8 mouse cellular contexts compared by ENCODE assay signal in genomic region chr10:59942281-59942846, GRCm38 (mm10). TPM values are rescaled to one million over a fixed set of nuclear protein-coding genes. Genes with fewer than 3 reads are reported as not detected.
DNase-seq lines count a peak whose midpoint lies in the region; ATAC-seq lines count a peak whose summit lies in the region.

No protein-coding gene starts in this region.

- peak overlapping the region; percentile 44 for H3K4me3 ChIP-seq in heart, embryonic 13.5 days
- H3K4me3 ChIP-seq in neural tube, embryonic 12.5 days = no peak overlapping the region

- H3K9me3 ChIP-seq in heart, embryonic 13.5 days = no peaks in the 10 kb centered on the region
- no peaks in the 10 kb centered on the region for H3K9me3 ChIP-seq in neural tube, embryonic 12.5 days

- no peak for DNase-seq in heart, postnatal 4 days
- peak; percentile 36 to 46 for DNase-seq in B cell, adult 2 months
- peak; percentile 73 to 74 for DNase-seq in cerebellum, postnatal 10 days
- peak; percentile 37 for DNase-seq in induced T-regulatory cell, adult 2 months (ENCODE audit: low read depth)
- DNase-seq in spleen, postnatal 14 days (ENCODE audit: low spot score in 2 of 2) = no peak
- DNase-seq in urinary bladder, adult 18-20 months (ENCODE audit: low spot score in 2 of 2) = no peak

- H3K27me3 ChIP-seq in heart, embryonic 13.5 days (replicated peaks) = no peaks in the 10 kb centered on the region
- H3K27me3 ChIP-seq in neural tube, embryonic 12.5 days (replicated peaks) = no peaks in the 10 kb centered on the region; the same call in 1 of the 2 replicates

- H3K27ac ChIP-seq in heart, embryonic 13.5 days (replicated peaks) = peak overlapping the region; percentile 83
- H3K27ac ChIP-seq in neural tube, embryonic 12.5 days = no peak overlapping the region

- H3K4me2 ChIP-seq in heart, embryonic 13.5 days = peak overlapping the region; percentile 76
- H3K4me2 ChIP-seq in neural tube, embryonic 12.5 days (replicated peaks) = peak overlapping the region; percentile 48

- peaks cover 17% of the 10 kb centered on the region for H3K4me1 ChIP-seq in heart, embryonic 13.5 days
- H3K4me1 ChIP-seq in neural tube, embryonic 12.5 days = peaks cover 17% of the 10 kb centered on the region

- 47% methylated on average over 21 of the region's 21 CpGs for whole genome bisulfite sequencing in heart, embryonic 13.5 days
- WGBS in neural tube, embryonic 12.5 days = 57% methylated on average over 21 of the region's 21 CpGs

- H3K9ac ChIP-seq in heart, embryonic 13.5 days = peak overlapping the region; percentile 75
- peak overlapping the region; percentile 26 for H3K9ac ChIP-seq in neural tube, embryonic 12.5 days

- H3K36me3 ChIP-seq in heart, embryonic 13.5 days = no peaks in the 10 kb centered on the region
- no peaks in the 10 kb centered on the region for H3K36me3 ChIP-seq in neural tube, embryonic 12.5 days

- ATAC-seq in heart, embryonic 13.5 days (ENCODE audit: extremely low read depth, insufficient number of reproducible peaks, low FRiP score, low TSS enrichment) = no peak
- peak; percentile 51; the same call in 1 of the 2 replicates for ATAC-seq in neural tube, embryonic 12.5 days (ENCODE audit: low FRiP score, low read depth)

RNA-seq across cellular contexts. Expression of gene Ddit4, which starts 9.3 kb away (rescaled TPM):
- 19.7 and 24.5 TPM in 2 replicates for polyA plus RNA-seq in heart, embryonic 13.5 days (2015; fragmentation: Nextera tagmentation; extraction: Ambion mirVana)
- 10 to 100 TPM; 31.4 to 36.9 TPM for total RNA-seq in heart, postnatal 4 days (2021)
- polyA plus RNA-seq in neural tube, embryonic 12.5 days (2016; fragmentation: Nextera tagmentation; extraction: Ambion mirVana) = 75.7 and 78.9 TPM in 2 replicates

Comparison
In these comparisons a context has a peak if more than half of its experiments do, and no peak if none do; other contexts are left out.
1. DNase-seq: peak in B cell, adult 2 months (2 of 2), cerebellum, postnatal 10 days (2 of 2) and induced T-regulatory cell, adult 2 months (single experiment); none in heart, postnatal 4 days (single experiment), spleen, postnatal 14 days (0 of 2) and urinary bladder, adult 18-20 months (0 of 2).